Mouse (Mus musculus) spleen, adult 10 weeks (tissue): Measurements from ENCODE around the gene Dmxl2. TPM values are rescaled to one million over a fixed set of nuclear protein-coding genes. Genes with fewer than 3 reads are reported as not detected.

Experiments
- polyA plus RNA-seq: library from polyadenylated mRNA; stranded (reverse); fragments of 350-450 nt; fragmentation: Illumina TruSeq; extraction: RNeasy Lipid Tissue Mini Kit (QIAGEN cat#74804); gene quantifications from one replicate; pipeline ENCODE4 v1.2.3, GENCODE M21; 2015; ENCODE audit warnings: low replicate concordance; ENCODE audit not compliant: insufficient read depth

Dmxl2 gene
- polyA plus RNA-seq, result 13.3 TPM

GRCm38 (mm10) chr9:54501453-54502110 is at the start of gene Dmxl2:
TSS of gene Dmxl2 (minus strand) at chr9:54501626.

GRCm38 (mm10) chr9:54538684-54539083 is 37.3 kb upstream of the Dmxl2 start, which contains the start of gene Sh2d7:
TSS of gene Sh2d7 (plus strand) at chr9:54538984.

Other genes with a start within 250 kb of the Dmxl2 start
- not detected for gene Cyp19a1, start 233.5 kb downstream of the Dmxl2 start, polyA plus RNA-seq
- 0.15 TPM for gene Gldn, start 215.1 kb downstream of the Dmxl2 start, polyA plus RNA-seq
- gene Sh2d7, start 37.4 kb upstream of the Dmxl2 start, polyA plus RNA-seq, result not detected
- gene Cib2, start 58.6 kb upstream of the Dmxl2 start, polyA plus RNA-seq, result 3.6 TPM
- 58.3 TPM for gene Idh3a, start 84.7 kb upstream of the Dmxl2 start, polyA plus RNA-seq
- 1.7 TPM for gene Acsbg1, start 160.2 kb upstream of the Dmxl2 start, polyA plus RNA-seq
- 12.0 TPM for gene Dnaja4, start 197.2 kb upstream of the Dmxl2 start, polyA plus RNA-seq
- 71.1 TPM for gene Wdr61, start 232.9 kb upstream of the Dmxl2 start, polyA plus RNA-seq